Mouse (Mus musculus): ENCODE measurements around the gene Stac. TPM values are rescaled to one million over a fixed set of nuclear protein-coding genes. Genes with fewer than 3 reads are reported as not detected.

The Stac gene
- polyA plus RNA-seq, 1 experiment from 2014 or later: 12.4 TPM

DNA sequence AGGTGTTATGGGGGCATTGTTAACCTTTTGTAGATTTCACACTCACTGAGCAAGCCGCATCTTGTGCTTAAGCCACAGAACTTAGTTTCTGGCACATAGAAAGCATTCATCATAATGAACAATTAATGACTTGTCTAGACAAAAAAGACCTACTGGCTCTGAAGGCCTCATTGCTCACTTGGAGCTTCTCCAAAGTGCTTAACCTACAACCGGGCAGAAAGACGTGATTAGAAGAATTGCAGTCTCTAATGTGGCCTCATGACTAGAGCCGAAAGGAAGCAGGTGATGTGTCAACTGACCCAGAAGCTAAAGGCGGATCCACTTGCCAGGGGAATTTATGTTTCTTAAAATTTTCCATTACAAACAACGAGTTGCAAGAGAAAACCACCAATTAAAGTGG is 147.5 kb downstream of the Stac start:
- H3K4me3 ChIP-seq (ENCODE audit: low read length): no peak overlapping the region
- no peaks in the 10 kb centered on the region for H3K4me1 ChIP-seq (ENCODE audit: control insufficient read depth, insufficient read depth, low read depth, low read length)
- H3K9me3 ChIP-seq (ENCODE audit: control insufficient read depth, low read length): no peaks in the 10 kb centered on the region
- no peak overlapping the region for H3K9ac ChIP-seq (ENCODE audit: low read depth, low read length)
- H3K4me2 ChIP-seq (ENCODE audit: low read length): no peak overlapping the region
- no peaks in the 10 kb centered on the region for H3K36me3 ChIP-seq (ENCODE audit: control insufficient read depth, insufficient read depth, low read length)
- 56% methylated on average over 6 of the region's 6 CpGs for WGBS
- no peaks in the 10 kb centered on the region for H3K27me3 ChIP-seq (replicated peaks; ENCODE audit: control insufficient read depth, insufficient read depth, low read length)
- ATAC-seq: no peak
- no peak overlapping the region for H3K27ac ChIP-seq (ENCODE audit: low read depth, low read length)

DNA sequence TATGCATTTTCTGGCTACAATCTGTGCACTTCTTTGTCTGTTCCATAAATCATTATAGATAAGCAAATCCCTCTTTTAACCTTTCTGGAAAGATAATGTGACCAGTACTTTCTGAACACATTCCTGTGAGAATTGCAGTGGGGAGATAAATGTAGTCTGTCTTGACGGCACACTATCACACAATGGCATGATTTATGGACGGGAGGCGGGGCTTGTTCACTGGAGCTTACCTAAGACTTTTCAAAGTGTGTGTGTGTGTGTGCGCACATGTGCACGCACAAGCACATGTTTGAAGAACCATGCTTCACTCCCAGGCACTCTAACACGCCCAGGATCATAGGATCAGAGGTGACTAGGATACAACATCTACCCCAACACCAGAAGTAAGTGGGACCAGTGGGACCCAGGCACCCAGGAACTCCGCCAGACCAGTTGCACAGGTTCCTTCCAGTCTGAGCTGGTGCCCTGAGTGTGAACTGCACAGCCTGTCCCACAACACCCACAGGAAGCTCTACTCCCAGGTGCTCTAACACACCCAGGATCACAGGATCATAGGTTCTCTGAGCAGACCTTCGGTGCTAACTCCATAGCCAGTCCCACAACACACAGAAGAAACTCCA is 154.6 kb downstream of the Stac start:
- Histone ChIP-seq H3K4me2 (ENCODE audit: low read length) (no peak overlapping the region), H3K4me3 (ENCODE audit: low read length) (no peak overlapping the region), H3K36me3 (ENCODE audit: control insufficient read depth, insufficient read depth, low read length) (no peaks in the 10 kb centered on the region), H3K27me3 (replicated peaks; ENCODE audit: control insufficient read depth, insufficient read depth, low read length) (no peaks in the 10 kb centered on the region), H3K9ac (ENCODE audit: low read depth, low read length) (no peak overlapping the region), H3K4me1 (ENCODE audit: control insufficient read depth, insufficient read depth, low read depth, low read length) (no peaks in the 10 kb centered on the region), H3K9me3 (ENCODE audit: control insufficient read depth, low read length) (no peaks in the 10 kb centered on the region), H3K27ac (ENCODE audit: low read depth, low read length) (no peak overlapping the region)
- 77% methylated on average over 8 of the region's 8 CpGs for WGBS
- no peak for ATAC-seq

DNA sequence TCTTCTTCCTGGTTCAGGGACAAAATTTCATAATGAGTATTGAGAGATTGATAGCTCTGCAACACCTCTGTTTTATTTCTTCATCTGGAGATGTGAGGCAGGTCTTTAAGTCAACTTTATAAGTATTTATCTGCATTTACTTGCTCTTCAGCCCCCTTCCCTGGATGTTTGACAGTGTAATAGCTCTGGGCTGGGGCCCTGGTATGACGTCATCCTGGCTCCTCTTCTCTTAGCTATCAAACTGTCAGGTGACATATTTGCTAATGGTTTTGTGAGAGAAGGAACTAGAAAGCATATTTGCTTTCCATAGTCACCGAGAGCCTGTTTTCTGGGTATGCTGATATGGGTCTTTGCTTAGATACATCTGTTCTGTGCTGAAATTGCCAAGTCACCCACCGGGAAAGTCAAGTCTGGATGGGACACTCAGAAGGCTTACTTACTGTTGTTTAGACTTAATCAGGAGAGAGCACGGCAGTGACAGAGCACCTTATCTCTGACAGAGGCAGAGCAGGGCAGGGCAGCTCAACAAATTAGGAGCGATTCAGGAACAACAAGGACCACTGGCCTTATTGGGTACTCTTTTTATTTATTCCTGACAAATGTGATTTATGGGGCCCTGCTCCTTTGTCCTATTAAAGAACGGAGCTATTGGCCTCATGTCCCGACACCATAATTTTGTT is 155.3 kb downstream of the Stac start:
- Histone ChIP-seq H3K27me3 (replicated peaks; ENCODE audit: control insufficient read depth, insufficient read depth, low read length) (no peaks in the 10 kb centered on the region), H3K36me3 (ENCODE audit: control insufficient read depth, insufficient read depth, low read length) (no peaks in the 10 kb centered on the region), H3K4me2 (ENCODE audit: low read length) (no peak overlapping the region), H3K4me1 (ENCODE audit: control insufficient read depth, insufficient read depth, low read depth, low read length) (no peaks in the 10 kb centered on the region), H3K9me3 (ENCODE audit: control insufficient read depth, low read length) (no peaks in the 10 kb centered on the region), H3K27ac (ENCODE audit: low read depth, low read length) (no peak overlapping the region), H3K9ac (ENCODE audit: low read depth, low read length) (no peak overlapping the region), H3K4me3 (ENCODE audit: low read length) (no peak overlapping the region)
- WGBS: 48% methylated on average over 7 of the region's 7 CpGs
- no peak for ATAC-seq

DNA sequence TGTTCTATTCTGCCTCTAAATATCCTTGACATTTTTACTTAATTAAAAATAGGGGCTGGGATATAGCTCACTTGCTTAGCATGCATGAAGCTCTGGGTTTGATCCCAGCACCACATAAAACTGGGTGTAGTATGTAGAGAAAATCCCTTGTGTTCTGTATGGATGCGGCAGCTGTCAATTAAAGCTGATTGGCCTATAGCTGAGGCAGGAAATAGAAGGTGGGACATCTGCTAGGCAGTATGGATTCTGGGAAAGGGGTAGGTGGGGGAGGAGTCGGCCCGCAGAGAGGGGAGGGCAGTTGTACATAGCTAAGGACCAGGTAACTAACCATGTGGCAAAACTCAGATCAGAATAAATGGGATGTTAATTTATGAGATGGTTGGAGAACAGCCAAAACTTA is 166.3 kb downstream of the Stac start:
- H3K4me2 ChIP-seq (ENCODE audit: low read length): no peak overlapping the region
- H3K9ac ChIP-seq (ENCODE audit: low read depth, low read length): no peak overlapping the region
- H3K27ac ChIP-seq (ENCODE audit: low read depth, low read length): no peak overlapping the region
- H3K9me3 ChIP-seq (ENCODE audit: control insufficient read depth, low read length): peaks cover 2% of the 10 kb centered on the region; the same call in 1 of the 2 replicates
- H3K36me3 ChIP-seq (ENCODE audit: control insufficient read depth, insufficient read depth, low read length): no peaks in the 10 kb centered on the region
- whole genome bisulfite sequencing: 98% methylated on average over 3 of the region's 3 CpGs
- ATAC-seq: no peak
- no peaks in the 10 kb centered on the region for H3K27me3 ChIP-seq (replicated peaks; ENCODE audit: control insufficient read depth, insufficient read depth, low read length)
- no peaks in the 10 kb centered on the region for H3K4me1 ChIP-seq (ENCODE audit: control insufficient read depth, insufficient read depth, low read depth, low read length)
- H3K4me3 ChIP-seq (ENCODE audit: low read length): no peak overlapping the region

DNA sequence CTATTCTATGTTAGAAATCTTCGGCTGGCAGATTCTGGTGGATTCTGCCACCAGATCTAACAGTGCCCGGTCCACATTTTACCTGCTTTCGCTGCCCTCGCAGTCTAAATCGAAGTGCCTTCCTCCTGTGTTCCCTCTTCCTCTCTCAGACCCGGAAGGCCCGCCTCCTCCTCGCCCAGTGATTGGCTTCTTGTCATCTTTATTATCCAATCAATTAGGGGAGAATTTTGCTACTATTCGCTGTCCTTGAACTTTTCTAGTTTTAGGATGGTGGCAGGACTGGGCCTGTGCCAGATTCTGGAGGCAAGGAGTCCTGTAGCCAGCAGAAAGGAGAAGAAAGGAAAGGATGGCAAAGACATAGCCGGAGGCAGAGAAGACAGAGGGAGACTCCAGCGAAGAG is 167.0 kb downstream of the Stac start:
- no peak overlapping the region for H3K4me3 ChIP-seq (ENCODE audit: low read length)
- no peaks in the 10 kb centered on the region for H3K27me3 ChIP-seq (replicated peaks; ENCODE audit: control insufficient read depth, insufficient read depth, low read length)
- no peaks in the 10 kb centered on the region for H3K36me3 ChIP-seq (ENCODE audit: control insufficient read depth, insufficient read depth, low read length)
- H3K4me1 ChIP-seq (ENCODE audit: control insufficient read depth, insufficient read depth, low read depth, low read length): no peaks in the 10 kb centered on the region
- no peak for ATAC-seq
- H3K4me2 ChIP-seq (ENCODE audit: low read length): no peak overlapping the region
- H3K9me3 ChIP-seq (ENCODE audit: control insufficient read depth, low read length): peaks cover 2% of the 10 kb centered on the region; the same call in 1 of the 2 replicates
- H3K27ac ChIP-seq (ENCODE audit: low read depth, low read length): no peak overlapping the region
- 92% methylated on average over 11 of the region's 11 CpGs for WGBS
- H3K9ac ChIP-seq (ENCODE audit: low read depth, low read length): no peak overlapping the region

DNA sequence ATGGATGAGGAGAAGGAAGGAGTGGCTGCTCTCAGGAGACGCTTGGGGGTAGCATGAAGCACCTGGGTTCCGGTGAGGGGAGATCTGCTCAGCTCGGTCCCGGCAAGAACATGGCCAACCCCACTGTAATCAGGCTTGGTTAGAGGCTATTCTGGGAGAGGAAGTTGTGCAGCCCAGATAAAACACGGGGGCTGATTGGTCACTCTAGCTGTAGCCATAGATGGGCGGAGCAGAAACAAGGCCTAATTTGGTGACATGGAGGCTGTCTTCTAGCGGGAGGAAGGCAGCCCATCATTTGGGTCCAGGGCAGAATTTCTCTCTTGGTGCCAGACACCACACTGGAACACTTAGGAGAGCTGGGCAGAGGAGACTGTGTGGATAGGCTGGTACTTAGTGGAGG is 167.9 kb downstream of the Stac start:
- Histone ChIP-seq H3K9ac (ENCODE audit: low read depth, low read length) (no peak overlapping the region), H3K4me1 (ENCODE audit: control insufficient read depth, insufficient read depth, low read depth, low read length) (no peaks in the 10 kb centered on the region), H3K36me3 (ENCODE audit: control insufficient read depth, insufficient read depth, low read length) (no peaks in the 10 kb centered on the region), H3K27ac (ENCODE audit: low read depth, low read length) (no peak overlapping the region), H3K4me2 (ENCODE audit: low read length) (no peak overlapping the region), H3K27me3 (replicated peaks; ENCODE audit: control insufficient read depth, insufficient read depth, low read length) (no peaks in the 10 kb centered on the region), H3K4me3 (ENCODE audit: low read length) (no peak overlapping the region), H3K9me3 (ENCODE audit: control insufficient read depth, low read length) (peaks cover 2% of the 10 kb centered on the region; the same call in 1 of the 2 replicates)
- no peak for ATAC-seq
- WGBS: 92% methylated on average over 7 of the region's 7 CpGs

DNA sequence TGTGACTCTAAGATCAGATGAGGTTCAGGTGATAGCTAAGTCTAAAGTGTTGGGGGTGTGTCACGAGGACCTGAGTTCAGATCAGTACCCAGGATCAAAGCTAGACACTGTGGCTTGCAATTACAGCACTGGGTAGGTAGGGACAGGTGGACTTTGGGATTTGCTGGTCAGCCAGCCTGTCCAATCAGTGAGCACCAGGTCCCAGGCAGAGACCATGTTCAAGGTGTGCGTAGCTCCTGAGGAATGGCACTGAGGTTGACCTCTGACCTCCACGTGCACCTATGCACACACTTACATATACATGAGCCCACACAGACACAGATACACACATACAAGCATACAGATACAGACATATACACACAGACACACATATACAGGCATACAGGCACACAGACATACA is 174.6 kb downstream of the Stac start:
- no peak overlapping the region for H3K27ac ChIP-seq (ENCODE audit: low read depth, low read length)
- H3K36me3 ChIP-seq (ENCODE audit: control insufficient read depth, insufficient read depth, low read length): no peaks in the 10 kb centered on the region
- H3K4me2 ChIP-seq (ENCODE audit: low read length): no peak overlapping the region
- H3K4me1 ChIP-seq (ENCODE audit: control insufficient read depth, insufficient read depth, low read depth, low read length): no peaks in the 10 kb centered on the region; the same call in 1 of the 2 replicates
- H3K27me3 ChIP-seq (replicated peaks; ENCODE audit: control insufficient read depth, insufficient read depth, low read length): no peaks in the 10 kb centered on the region
- no peak for ATAC-seq
- no peaks in the 10 kb centered on the region for H3K9me3 ChIP-seq (ENCODE audit: control insufficient read depth, low read length)
- no peak overlapping the region for H3K9ac ChIP-seq (ENCODE audit: low read depth, low read length)
- H3K4me3 ChIP-seq (ENCODE audit: low read length): no peak overlapping the region
- WGBS: 87% methylated on average over 3 of the region's 3 CpGs

DNA sequence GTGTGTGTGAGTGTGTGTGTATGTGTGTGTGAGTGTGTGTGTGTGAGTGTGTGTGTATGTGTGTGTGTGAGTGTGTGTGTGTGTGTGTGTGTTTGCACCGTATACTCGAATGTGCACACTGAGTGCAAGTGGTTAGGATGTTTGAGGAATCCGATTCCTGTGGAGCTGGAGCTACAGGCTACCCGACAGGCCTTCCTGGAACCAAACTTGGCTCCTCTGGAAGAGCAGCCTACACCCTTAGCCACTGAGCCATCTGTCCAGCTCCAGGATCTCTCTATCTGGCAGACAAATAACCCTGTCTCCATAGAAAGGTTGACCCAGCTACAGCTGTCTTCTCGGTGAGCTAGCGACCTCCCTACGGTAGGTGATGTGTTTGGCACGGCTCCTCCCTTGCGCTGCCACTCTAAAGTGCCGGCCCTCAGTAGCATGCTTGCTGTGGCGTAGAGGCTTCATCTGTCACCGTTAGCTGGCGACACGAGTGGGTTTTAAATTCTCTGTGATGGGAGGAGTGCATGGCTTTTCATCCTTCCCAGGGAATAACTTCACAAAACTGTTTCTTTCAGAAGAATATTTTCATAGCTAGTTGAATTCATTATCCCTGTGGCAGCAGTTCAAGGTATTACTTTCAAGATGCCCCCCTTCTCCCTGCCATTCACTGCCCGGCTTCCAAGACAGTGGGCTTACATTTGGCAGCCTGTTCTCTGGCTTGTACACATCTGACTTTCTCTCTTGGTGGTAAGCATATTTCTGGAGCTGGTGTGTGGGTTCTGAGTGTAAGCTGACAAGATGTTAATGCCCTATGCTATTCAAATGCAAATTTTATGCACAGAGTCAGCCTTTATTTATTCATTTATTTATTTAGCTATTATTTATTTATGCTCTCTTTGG is 175.3 kb downstream of the Stac start:
- ATAC-seq: peak; percentile 75
- H3K27me3 ChIP-seq (replicated peaks; ENCODE audit: control insufficient read depth, insufficient read depth, low read length): no peaks in the 10 kb centered on the region
- no peaks in the 10 kb centered on the region; the same call in 1 of the 2 replicates for H3K4me1 ChIP-seq (ENCODE audit: control insufficient read depth, insufficient read depth, low read depth, low read length)
- no peaks in the 10 kb centered on the region for H3K9me3 ChIP-seq (ENCODE audit: control insufficient read depth, low read length)
- H3K36me3 ChIP-seq (ENCODE audit: control insufficient read depth, insufficient read depth, low read length): no peaks in the 10 kb centered on the region
- no peak overlapping the region; the same call in 1 of the 2 replicates for H3K27ac ChIP-seq (ENCODE audit: low read depth, low read length)
- H3K9ac ChIP-seq (ENCODE audit: low read depth, low read length): no peak overlapping the region
- 0 out of 2 replicates have a peak overlapping the region, but pooled peaks have one; percentile 6 for H3K4me2 ChIP-seq (ENCODE audit: low read length)
- H3K4me3 ChIP-seq (ENCODE audit: low read length): no peak overlapping the region
- WGBS: 45% methylated on average over 15 of the region's 15 CpGs
